Mouse (Mus musculus) adipocyte (in vitro differentiated cells): ENCODE measurements around the gene Elmsan1.
A peak's percentile ranks its signal among the peaks of the same experiment; 100 is the strongest.

Experiments
- DNase-seq: peaks from one replicate; pipeline ENCODE4 v3.0.0-alpha.2; 2016; ENCODE audit warnings: low spot score

Gene Elmsan1

DNA sequence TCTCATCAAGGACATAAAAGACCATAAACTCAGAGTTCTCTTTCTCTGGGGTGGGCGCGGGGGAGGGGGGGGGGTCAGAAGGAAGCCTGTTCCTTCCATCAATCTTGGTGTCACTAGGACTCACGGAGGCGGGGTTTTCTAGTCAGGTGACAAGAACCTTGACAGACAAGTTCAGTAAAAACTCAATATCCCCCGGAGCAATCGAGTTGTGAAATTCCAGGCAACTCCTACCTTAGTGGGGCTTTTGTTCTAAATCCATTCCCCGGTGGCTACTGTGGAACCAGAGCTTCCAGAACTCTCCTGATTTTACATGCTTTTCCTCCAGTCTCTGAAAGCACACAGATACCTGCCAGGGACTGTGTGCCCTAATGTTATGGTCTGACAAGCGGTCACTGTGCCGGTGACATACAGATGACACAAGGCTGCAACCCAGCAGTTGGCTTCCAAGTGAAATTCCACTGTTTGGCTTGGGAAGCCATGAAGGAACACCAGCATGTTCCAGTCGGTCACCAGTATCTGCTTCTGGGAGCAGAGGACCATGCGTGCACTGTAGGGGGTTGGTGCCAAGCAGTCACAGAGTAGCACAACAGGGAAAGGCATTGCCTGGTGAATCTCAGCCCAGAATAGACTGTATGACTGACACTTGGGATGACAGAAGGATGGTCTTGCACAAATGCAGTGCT, 2.8 kb downstream of the Elmsan1 start:
- DNase-seq: no peak

DNA sequence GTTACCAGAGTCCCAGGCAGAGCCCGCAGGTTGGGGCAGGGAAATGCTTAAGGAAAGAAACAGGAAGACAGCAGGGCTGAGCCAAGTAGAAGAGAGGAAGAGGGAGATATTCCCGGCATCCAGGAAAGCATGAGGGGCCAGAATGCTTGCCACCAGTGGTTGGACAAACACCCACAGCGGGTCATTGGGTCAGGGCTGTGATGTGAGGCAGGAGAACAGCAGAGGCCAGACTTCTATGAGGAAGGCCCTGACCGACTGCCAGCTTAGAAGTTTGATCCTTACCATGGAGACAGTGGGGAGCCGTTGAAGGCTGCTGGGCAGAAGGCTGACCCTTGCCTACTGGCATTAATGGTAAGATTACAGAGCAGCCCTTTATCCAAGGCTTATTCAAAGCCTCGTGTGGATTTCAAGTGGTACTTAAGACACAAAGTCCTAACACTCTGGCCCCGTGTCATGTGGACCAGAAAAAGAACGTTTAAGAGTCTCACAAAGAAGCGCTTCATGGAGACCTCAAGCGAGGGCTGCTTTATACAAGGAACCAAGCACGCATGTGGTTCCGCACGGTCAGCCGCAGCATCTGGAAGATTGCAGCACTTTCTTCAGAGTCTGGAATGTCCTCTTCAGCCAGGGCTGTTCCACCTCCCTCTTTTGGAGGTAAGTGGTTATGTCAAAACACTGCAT, 4.0 kb downstream of the Elmsan1 start:
- no peak for DNase-seq

DNA sequence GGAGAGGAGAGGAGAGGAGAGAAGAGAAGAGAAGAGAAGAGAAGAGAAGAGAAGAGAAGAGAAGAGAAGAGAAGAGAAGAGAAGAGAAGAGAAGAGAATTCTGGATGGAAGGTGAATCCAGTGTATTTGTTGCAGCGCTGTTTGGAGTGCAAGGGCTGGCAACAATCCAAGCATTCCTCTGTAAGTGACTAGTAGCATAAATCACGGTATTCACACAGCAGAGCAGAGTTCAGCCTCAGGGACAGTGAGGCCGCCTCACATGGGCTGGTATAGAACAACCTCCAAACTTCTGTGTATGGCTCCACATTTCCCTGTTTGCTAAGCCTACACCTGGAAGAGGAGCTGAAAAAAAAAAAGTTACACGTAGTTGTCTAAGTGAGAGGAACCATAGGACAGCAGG, 6.4 kb downstream of the Elmsan1 start:
- DNase-seq: peak; percentile 76

DNA sequence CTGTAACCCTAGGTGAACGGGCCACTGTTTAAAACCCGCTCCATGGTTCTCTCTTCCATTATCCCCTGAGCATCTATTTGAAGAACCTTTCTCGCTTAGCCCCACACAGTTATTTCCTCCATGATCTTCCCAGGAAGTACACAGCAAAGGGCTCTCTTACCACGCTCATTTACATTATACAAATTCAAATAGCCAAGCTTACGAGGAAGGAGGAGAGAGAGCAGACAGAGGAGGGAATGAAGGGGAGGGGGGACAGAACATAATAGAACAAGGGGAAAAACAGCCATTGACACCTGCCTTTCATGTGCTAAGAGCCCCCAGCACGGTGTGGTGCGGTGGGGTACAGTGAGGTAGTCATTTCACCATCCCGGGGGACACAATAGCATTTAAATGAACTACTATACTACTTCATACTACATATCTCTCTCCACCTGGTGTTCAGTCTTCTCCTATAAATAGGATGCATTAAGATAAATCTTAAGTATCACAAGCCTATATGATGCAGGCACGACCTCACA, 7.6 kb downstream of the Elmsan1 start:
- no peak for DNase-seq

DNA sequence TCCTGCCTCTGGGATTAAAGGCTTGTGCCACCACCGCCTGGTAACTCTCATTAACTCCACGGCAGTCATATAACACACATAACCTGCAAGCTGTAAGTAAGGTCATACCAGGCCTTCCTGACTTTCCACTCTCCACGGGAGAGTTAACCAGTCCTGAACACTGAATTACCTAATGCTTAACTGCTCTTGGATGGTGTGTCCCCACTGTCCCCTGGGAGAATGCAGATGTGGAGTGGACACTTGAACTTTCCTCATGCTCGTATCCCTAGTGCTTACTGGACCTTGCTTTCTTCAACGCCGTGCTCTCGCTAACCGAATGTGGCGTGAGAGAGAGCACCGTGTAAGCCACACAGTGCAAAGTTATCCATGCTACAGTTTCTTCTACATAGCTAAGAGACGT, 8.4 kb downstream of the Elmsan1 start:
- DNase-seq: no peak

DNA sequence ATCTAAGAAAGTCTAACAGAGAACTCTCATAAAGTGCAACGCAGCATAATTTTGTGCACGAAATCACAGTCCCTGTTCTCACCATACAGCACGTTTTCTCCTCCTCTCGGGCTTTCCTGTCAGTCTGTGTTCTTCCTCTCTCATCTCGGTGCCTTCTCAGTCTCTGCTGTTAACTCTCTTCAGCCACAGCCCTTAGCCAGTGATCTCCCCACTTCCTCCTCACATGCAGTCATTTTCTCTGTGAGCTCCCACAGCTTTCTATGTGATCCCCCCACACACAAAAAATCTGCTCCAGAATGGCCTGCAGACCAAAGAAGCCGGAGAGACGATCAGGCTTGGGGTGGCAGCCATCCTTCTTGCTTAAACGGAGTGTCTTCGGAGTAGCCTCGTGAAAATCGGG, 9.6 kb downstream of the Elmsan1 start:
- no peak for DNase-seq

DNA sequence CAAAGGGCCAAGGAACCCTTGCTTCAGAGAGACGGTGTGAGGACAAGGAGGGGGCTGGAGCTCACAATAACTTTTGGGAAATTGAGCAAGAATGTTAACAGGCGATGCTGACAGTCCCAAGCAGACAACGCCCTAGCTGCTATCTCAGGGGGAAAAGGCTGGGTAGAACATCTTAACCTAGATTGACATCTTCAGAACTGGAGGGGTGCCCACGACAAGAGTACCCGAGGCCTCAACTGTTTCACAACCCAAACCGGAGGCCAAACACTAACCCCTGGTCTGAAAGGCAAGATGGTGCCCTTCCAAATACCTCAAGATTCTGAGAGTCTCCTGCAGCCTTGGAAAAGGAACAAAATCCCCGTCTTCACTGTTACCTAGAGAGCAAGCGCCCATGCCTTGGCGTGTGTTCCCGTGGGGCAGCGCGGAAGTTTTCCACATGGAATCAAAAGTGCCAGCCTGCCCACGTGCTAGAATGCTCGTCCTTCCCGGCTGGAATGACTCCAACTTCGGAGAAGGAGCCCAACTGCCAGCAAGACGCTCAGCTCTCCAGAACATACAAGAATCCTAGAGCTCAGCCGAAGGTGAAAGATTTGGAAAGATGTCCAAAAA, 11.4 kb downstream of the Elmsan1 start:
- DNase-seq: peak; percentile 40

DNA sequence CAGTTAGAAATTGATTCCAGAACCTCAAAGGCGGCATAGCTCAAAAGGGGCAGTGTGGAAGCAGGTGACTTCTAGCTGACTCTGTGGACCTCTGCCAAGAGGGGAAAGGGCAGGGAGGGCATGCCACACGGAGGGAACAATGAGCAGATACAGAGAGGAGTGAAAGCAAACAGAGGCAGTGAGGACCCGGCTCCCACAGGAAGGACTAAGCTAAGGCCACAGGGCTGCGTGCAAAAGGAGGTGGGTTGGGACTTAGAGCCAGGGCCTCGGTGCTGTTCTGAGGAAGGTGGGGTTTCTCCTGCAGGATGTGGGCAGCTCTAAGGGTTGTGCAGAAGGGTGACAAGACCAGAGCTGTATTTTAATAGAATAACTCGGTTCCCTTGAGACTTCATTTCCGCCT, 12.2 kb downstream of the Elmsan1 start:
- no peak for DNase-seq

DNA sequence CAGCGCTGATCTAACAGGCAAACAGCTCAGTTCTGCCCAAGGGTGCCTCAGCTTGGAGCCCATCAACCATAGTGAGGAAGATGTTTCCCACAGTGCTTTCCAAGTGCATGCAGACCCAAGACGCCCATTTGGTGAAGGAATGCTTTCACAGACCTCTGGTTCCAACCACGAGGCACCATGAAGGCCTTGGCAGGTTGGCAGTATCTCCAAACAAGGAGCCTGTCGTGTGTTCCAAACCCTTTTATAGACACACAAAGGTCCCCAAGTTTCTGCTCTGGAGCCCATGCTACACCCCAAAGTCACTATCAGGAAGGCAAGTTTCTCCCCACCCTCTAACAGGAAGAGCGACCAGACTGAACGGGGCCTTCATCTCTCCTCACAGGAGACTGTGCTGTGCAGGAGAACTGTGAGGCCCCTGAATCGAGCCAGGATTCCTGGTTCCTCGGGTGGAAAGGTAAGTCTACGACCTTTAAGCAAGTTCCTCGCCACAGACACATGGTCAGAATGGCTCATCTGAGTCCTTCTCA, 13.0 kb downstream of the Elmsan1 start:
- no peak for DNase-seq

DNA sequence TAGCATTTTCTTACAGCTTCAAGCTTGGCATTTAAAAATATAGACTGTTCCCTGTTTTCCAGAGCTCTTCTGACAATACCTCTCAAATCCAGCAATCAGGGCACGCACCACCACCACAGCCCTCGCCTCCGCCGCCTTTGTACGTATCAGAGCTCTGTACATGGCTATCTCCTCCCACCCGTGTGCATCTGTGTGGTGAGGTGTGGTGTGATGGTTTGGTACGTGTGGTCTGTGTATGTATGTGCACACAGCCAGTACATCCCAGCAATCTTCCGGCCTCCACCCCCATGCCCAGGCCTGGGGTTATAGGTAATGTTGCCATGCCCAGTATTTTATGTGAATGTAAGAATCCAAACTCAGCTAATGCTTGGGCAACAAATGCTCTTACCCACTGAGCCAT, 14.0 kb downstream of the Elmsan1 start:
- no peak for DNase-seq

DNA sequence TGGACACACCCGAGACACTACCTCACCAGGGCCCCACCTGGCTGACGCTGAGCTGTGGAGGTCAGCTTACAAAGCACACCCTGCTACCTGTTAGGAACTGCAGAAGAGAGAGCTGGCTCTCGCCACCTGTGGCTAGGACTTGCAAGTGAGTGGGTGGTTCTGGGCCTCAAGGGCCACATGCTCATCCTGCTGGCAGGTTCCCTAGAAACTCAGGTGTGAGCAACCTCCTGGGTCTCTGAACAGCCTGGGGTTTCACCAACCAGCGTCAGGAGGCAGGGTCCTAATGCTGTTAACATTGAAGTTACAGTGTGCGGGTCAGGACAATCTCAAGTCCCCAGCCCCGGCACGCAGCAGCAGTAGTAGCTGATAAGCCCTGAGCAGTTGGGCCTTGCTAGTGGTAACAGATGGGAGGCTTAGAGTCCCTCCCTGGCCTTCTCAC, 14.9 kb downstream of the Elmsan1 start:
- DNase-seq: no peak

DNA sequence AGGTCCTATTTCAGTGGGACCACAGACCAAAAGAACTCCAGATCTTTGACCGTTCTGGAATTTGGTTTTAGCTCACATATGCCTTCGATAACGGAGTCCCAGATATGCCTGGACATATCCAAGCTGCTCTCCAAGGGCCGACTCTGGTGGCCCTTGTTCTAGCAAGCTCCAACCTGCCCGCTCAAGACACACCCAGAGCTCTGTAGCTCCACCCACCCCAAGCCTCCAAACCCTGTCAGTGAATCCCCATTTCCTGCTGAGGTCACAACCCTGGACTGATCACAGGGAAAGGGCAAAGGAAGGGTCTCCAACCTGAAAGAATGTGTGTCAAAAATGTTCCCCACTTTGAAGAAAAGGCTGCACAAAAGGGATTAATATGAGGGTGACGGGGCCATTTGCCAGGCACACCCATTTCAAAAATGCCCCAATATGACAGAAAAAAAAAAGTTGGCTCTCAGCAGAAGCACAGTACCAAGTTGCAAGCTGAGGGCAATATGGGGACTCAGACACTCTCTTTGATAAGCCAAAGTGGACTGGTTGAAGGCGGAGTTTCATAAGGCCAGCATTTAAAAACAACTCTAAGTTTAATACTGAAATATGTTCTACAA, 15.4 kb downstream of the Elmsan1 start:
- DNase-seq: no peak

DNA sequence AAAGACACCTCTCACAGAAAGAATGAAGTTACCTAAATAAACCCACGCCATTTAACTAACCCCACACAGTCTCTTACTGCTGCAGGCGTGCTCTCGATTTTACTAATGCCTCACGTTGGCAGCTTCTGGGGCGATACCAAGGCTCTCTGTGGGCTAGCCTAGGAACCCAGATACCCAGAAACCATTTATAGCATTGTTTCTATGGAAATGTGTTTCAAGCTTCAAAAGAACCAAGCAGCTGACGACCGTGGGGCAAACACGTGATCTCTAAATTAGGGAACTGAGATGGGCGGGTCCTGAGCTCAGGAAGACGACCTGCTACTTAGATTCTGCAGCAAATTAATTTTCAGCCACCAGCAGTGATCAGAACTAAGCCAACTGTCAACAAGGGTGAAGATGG, 16.1 kb downstream of the Elmsan1 start:
- DNase-seq: no peak

DNA sequence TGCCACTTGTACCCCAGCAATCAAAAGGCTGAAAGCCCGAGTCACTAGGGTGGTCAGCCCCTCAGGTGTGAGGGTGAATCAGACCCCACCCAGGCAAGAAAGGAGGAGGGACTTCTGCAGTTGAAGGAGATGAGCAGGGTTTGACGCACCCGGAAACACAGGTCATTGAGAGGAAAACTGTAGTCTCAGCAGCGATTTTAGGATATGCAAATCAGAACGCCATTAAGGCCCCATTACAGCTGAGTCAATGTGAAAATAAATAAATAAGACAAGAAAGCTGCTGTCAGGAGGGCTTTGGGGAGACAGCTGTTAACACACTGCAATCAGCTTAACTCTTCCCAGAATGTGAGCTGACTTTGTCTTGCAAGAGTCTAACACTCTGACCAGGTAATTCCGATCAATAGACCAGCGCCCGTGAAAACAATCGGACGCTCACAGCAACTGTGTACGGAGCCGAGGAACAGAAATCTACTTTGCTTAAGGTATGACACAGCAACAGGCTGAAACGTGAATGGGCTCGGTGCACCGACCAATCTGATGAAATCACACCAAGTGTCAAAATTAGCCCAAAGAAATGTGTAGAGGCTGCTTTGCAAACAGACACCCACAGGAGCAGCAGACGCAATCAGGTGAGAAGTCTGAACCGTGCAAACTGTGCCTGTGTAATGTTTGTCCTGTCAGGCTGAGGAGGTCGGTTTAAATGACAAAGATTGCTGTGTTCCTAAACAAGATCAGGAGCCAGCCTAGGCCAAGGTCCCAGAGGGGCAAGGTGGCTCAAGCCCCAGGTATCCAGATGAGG, 16.8 kb downstream of the Elmsan1 start:
- DNase-seq: no peak

DNA sequence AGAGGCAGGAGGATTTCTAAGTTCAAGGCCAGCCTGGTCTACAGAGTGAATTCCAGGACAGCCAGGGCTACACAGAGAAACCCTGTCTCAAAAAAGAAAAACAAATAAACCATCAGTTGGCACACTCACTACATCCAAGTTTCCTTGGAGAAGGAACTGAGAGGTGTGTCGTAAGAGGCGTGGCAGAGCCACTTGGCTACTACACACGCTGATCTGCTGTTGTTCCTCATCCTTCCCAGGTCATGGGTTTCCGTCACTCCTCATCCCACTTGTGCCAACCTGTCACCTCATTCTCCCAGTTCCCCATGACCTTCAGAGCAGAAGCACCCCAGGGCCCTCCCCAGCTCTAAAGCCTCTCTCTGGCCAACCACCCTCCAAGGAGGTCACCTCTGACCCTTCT, 17.5 kb downstream of the Elmsan1 start:
- no peak for DNase-seq

DNA sequence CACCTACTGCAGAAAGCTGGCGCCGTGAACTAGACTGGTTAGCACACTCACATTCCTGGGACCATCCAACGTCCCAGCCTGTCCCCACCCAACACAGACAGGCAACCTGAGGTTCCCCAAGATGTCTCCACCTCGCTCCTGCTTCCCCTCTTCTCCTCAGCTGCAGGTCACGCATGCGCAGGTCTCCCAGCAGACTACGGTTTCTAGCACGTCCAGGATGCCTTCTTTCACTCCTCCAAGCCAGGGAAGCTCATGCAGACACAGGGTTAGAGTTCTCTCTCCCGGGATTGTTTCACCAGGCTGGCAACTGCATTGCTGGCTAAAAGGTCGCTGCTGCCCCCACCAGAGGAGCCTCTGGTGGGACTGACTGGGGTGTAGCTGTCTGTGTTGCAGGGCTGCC, 19.8 kb downstream of the Elmsan1 start:
- DNase-seq: no peak

DNA sequence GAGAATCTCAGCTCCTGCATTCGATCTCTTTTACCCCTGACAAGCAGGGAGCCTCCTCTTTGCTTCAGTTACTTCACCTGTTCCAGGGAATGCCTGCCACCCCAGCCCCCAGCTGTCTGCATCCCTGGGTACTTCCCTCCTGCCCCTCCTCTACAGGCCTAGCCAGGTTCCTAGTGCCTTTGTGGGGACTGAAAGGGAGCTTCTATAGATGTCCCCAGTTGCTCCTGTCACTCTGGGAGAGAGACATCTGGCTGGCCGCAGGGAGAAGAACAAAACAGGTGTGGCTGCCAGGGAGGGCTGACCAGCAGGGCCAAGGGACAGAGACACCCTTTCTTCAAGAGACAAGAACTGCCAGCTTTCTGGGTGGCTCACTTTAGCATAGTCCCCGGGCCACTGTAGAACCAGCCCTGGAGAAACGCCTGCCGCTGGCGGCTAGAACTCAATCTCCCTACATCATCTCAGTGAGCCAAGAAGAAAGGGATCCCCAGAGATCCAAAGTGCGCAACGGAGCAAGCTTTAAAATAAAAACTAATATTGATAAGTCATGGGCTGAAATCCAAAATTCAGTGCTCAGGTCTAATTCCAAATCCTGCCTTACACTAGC, 20.5 kb downstream of the Elmsan1 start:
- DNase-seq: no peak

DNA sequence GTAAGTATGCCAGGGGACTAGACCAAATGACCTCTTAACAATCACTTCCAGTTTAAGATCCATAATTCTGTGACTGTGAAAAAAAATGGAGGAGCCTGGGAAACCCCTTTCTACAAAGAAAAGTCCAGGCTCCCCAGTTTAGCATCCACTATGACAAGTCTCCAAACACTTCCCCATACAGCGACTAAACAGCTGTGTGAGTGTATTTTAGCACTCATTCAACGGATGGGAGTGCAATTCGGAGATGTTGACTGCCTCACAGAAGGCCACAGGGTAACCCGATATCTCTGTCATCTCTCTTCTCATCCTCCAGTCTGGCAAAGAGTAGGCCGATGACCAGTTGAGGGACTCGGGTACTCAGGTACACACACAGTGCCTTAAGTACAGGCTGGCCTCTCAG, 23.5 kb downstream of the Elmsan1 start:
- no peak for DNase-seq

DNA sequence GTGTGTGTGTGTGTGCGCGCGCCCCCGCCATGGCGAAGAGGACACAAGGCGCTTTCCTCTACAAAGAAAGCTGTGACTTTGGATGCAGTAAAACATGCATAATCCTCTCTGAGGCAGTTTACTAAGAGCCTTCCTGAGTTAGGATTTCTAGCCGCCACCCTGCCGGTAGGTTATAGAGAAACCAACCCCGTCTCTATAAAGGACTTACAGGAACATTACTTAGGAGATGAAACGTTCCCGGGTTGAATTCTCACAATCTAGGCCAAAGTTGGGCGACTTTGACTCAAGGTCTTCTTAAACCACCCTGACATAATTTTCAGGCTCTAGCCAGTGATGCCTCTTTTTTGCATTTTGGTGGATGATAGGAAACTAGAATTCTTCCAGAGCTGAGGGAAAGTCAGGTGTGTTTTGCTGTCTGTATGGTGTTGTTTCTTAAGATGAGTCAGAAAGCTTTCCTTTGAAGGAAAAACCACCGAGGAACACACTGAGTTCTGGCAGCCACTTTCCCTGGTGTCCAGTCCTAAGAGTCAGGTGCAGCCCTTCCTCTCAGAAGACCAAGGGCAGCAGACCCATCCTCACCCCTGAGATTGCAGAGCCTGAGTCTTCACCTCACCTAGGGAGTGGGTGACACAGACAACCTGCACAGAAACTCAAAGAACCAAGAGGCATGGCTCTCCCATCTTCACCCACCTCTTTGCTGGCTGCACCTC, 24.1 kb downstream of the Elmsan1 start:
- DNase-seq: peak; percentile 36

DNA sequence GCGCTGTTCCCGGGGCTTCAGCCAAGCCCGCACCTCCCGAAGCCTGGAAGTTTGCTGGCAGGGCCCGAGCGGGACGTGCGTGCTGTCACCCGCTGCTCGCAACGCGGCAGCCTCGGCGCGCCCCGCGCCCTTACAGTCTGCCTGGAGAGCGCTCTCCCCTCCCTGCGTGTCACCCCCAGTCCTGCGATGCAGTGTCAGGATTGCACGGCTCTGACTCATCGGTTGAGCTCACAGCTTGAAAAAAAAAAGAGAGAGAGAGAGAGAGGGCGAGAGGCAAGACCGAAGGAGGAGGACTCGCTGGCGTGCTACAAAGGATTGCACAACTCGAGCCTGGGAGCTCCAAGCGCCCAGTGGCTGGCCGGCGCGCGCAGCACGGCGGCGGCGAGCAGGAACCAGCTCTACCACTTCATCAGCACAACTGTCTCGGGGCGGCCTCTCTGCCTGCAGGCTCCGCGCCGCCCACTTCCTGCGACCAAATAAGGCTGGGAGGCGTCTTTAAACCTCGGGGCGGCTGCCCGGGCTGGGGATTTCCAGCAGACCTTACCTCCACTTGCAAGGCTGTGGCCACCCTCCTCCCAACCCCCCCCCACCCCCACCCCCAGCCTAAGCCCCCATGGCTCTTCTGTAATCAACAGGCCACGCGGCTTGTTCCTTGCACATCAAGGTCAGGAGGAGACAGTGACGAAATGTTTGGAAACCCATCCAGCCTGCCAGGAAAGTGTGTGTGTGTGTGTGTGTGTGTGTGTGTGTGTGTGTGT, 24.9 kb downstream of the Elmsan1 start:
- peak; percentile 97 for DNase-seq
